Mouse (Mus musculus): ENCODE data around the gene Loxl1.

The Loxl1 gene

GRCm38 (mm10) chr9:58311191-58311910, 1.6 kb downstream of the Loxl1 start:
- DNase-seq (ENCODE audit: low spot score in 2 of 2), result no peak

- DNase-seq (ENCODE audit: low spot score in 2 of 2), result no peak
These were observed 2.8 kb downstream of the Loxl1 start for GRCm38 (mm10) chr9:58310043-58310660.

GRCm38 (mm10) chr9:58308395-58308794, 4.6 kb downstream of the Loxl1 start:
- peak; percentile 41 to 56 for DNase-seq (ENCODE audit: low spot score in 2 of 2)

DNA sequence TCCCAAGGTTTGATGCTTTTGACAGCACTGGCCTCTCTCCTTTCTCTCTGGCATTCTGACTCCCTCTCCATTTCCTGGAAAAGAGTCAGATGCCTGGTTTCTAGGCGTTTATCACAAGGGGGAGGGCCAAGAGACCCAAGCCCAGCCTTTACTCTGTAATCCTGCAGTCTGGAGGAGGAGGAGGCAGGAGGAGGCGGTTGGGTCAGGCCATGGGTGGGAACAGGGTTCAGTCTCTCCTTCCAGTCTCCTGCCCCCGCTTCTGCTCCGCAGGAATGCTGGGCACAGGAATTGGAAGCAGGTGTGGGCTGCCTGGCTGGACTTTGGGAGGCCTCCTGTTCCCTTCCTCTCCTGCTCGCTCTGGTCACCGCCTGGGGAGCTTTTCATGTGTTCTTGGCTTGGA, 7.3 kb downstream of the Loxl1 start:
- DNase-seq (ENCODE audit: low spot score in 2 of 2), result no peak

- DNase-seq (ENCODE audit: low spot score in 2 of 2), result no peak
These were observed 9.3 kb downstream of the Loxl1 start for GRCm38 (mm10) chr9:58303599-58304271.

GRCm38 (mm10) chr9:58303115-58303514, 9.9 kb downstream of the Loxl1 start:
- DNase-seq (ENCODE audit: low spot score in 2 of 2), result no peak

DNA sequence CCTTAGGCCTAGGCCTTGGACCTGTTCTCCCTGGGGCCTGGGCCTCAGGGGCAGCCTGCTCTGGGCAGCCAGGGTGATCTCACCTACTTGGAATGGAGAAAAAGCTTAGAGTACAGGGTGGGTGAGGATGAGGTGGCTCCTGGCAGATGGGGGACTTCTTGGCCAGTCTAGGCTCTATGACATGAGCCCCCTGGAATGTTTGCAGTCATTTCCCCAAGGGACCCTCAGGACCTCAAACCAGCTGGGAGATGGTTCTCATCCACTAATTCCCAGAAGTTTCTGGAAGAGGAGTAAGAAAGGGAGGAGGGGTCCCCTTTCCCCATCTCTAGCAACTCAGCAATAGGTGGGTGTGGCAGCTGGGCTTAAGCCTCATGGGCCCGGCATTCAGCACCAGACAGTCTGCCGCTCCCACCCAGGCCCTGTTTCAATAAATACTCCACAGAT, 13.6 kb downstream of the Loxl1 start:
- DNase-seq (ENCODE audit: low spot score in 2 of 2), result no peak

- DNase-seq (ENCODE audit: low spot score in 2 of 2), result no peak
These were observed 15.0 kb downstream of the Loxl1 start for GRCm38 (mm10) chr9:58297961-58298477.

- no peak for DNase-seq (ENCODE audit: low spot score in 2 of 2)
These were observed 15.9 kb downstream of the Loxl1 start for GRCm38 (mm10) chr9:58297065-58297464.

DNA sequence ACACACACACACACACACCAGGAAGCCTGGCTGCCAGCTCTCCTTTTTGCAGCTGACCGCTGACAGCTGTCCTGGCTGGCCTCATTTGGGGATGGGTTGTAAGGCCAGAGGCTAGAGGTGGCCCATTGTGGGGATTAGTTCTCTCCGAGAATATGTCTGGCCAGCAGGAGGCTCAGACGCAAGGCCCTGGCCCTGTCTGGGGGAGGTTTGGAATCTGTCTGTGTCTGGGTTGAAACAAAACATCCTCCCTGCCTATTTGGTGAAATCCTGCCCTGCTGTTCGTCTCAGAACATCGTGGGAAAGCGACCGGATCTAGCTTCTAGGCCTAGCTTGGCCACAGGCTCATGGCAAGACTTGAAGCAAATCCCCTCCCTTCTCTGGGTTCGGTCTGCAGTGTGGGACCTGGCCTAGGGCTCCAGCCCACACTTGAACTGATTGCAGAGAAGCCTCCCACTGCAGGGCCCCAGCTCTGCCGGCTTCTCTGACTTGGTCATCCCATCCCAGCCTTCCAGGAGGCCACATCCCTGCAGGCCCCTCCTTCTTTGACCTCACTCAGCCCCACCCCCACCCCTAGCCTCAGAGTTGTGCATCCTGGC, 17.1 kb downstream of the Loxl1 start:
- DNase-seq (ENCODE audit: low spot score in 2 of 2), result no peak

- no peak for DNase-seq (ENCODE audit: low spot score in 2 of 2)
These were observed 17.6 kb downstream of the Loxl1 start for GRCm38 (mm10) chr9:58295345-58295744.

DNA sequence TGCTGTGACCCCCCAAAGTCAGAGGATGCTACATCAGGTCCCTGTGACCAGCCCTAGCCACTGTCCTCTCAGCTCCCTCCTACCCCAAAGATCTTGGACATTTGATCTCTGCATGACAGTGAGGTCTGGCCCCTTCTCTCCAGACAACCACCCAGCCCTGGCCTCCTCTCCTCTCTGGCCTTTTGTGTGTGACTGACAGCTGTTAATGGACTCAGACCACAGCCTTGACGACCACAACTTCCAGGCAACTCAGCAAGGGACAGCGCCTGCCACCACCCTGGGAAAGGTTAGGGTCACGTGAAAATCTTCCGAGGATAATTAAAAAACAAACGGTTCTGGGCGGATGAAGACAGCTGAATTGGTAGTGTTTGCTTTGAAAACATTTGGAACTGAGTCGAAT, 18.5 kb downstream of the Loxl1 start:
- DNase-seq (ENCODE audit: low spot score in 2 of 2), result no peak

DNA sequence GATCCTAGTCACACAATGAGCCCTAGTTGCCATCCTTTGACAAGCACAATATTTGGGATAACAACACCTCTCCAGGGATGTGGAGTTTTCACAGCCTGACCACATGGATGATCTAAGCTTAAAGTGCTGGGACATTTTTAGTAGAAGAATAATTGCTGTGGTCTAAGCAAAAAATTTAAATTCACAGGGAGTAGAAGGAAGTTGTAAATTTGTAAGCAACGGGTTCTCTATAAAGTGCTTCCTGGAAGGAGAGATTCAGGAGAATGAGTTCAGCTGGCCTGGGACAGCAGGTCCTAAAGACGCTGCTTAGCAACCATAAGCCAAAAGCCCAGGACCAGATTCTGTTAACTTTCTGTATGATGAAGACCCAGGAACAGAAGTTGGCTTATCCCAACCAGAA, 23.1 kb downstream of the Loxl1 start:
- DNase-seq (ENCODE audit: low spot score in 2 of 2), result no peak

DNA sequence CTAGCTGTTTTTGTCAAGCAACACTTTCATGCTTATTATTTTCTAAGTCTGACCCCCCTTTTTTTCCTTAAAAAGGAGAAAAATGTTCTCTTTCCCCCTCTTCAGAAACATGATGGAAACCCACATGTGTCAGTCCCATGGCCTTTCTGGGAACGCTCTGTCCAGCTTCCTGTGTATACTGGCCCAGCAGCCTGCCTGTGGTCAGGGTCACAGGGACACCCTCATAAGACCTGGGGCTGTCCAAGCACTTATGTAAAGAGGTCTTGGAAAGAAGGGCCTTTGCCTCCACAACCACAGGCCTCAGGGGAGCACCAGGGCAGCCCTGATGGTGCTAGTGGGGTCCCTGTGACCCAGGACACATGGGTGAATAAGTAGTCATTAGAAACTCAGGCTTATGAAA, 23.9 kb downstream of the Loxl1 start:
- DNase-seq (ENCODE audit: low spot score in 2 of 2), result no peak

DNA sequence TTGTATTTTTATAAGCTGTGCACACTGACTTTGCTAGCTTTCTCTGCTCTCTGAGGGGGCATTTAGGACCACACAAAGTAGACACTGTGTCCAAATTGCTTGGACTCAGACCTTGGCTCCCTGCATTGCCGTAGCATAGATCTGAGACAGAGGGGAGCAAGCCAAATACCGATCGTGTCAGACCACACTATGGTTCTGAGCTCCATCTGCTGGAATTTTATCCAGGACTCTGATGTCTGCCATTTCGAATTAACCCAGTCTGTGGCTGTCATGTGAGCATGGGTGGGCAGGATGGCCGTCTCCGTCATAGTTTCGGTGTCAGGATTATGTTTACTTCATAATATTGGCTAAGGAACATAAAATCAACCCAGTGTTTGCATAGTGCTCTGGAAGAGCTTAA, 29.6 kb downstream of the Loxl1 start:
- DNase-seq (ENCODE audit: low spot score in 2 of 2), result no peak

GRCm38 (mm10) chr9:58281597-58281996, 31.4 kb downstream of the Loxl1 start:
- DNase-seq (ENCODE audit: low spot score in 2 of 2), result peak in 1 of 2 experiments; percentile 20

DNA sequence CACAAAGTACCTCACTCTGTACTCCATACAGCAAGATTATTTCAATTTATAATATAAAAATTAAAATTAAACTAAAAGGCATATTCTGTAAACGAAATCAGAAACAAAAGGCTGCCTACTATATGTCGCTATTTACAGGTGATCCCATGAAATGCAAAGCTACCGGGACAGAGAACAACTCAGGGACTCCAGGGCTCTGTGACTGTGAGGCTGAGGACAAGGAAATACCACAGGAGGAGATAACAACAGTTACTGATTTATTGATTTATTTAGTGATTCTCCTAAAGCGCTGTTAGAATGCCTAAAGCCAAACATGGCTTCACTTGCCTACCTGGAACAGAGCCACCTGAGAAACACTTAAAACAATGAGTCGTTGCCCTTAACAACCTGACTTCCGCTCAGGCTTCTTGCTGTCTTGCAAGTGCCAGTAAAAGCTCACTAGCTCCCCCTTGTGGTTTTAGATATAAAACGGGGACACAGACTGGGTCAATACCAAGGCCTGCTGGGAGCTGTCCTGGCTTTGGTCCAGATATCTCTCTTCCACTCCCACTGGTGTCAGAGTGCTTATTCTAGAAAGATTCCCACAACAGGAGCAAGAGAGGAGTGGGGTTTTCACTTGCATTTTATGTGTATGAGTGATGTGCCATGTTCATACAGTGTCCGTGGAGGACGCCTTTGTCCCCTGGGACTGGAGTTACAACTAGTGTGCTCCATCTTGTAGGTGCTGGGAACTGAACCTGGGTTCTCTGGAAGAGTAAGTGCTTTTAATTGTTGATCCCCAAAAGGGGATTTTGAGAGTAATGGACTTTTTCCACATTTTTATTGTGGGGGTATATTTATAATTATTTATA, 32.5 kb downstream of the Loxl1 start:
- peak; percentile 63 to 68 for DNase-seq (ENCODE audit: low spot score in 2 of 2)

GRCm38 (mm10) chr9:58279780-58280179, 33.2 kb downstream of the Loxl1 start:
- DNase-seq (ENCODE audit: low spot score in 2 of 2), result no peak

DNA sequence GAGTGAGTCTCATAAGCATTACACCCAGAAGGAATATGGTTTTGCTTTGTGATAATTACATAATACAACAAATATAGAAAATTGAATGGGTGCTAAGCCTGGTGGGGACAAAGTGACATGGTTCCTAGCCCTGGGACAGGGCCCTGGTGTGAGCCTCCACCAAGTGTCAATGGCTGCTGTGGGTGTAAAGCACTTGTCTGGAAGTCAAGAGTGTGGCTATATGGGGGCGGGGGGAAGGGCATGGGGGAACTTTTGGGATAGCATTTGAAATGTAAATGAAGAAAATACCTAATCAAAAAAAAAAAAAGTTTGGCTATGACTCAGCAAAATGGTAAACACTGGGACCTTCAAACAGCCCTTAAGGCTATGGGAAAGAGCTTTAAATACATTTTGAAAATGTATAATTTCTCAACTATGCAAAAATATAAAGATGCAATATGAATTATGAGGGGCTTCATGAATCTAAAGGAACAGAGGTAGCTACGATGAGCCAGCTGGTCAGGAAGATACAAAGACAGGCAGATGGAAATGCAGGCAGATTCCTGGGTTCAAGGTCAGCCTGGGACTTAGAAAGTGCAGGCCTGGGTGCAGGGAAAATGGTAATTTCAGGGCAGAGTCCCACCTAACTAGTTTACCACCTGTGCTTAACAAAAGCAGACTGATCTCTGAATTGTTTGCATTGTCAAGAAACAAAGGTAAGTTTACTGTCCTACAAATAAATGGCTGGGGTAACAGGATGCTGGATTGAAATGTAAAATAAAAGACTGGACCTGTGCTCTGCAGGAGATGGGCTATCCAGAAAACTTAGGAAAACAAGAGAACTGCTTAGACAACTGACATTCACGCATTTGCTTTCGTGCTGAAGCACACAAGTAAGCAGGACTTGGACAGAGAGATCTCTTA, 33.9 kb downstream of the Loxl1 start:
- no peak for DNase-seq (ENCODE audit: low spot score in 2 of 2)

- DNase-seq (ENCODE audit: low spot score in 2 of 2), result no peak
These were observed 34.7 kb downstream of the Loxl1 start for GRCm38 (mm10) chr9:58278313-58278712.

All from right cerebral cortex, adult 2 months (tissue).